Mouse (Mus musculus) liver, embryonic 16.5 days (tissue): ENCODE measurements around the gene Snrnp25. TPM values are rescaled to one million over a fixed set of nuclear protein-coding genes. Genes with fewer than 3 reads are reported as not detected.

ENCODE experiments used
- ATAC-seq: fragments of 200-750 bp; cut with Nextera tagmentation; 2 replicates; pipeline ENCODE4 v1.8.0; 2017; ENCODE audit warnings: low read depth, mild to moderate bottlenecking, moderate number of reproducible peaks, moderate library complexity
- H3K27ac ChIP-seq: fragments of 300-500 bp; sonication (generic); 2 replicates; pipeline ENCODE4 v1.5.1; 2014; ENCODE audit warnings: mild to moderate bottlenecking, low read length
- H3K27me3 ChIP-seq: fragments of 300-500 bp; sonication (generic); 2 replicates; pipeline ENCODE4 v1.6.1; 2014; ENCODE audit warnings: low read depth, low read length, mixed read lengths; ENCODE audit not compliant: control insufficient read depth, insufficient read depth
- H3K36me3 ChIP-seq: fragments of 300-500 bp; sonication (generic); 2 replicates; pipeline ENCODE4 v1.6.1; 2014; ENCODE audit warnings: mild to moderate bottlenecking; ENCODE audit not compliant: control insufficient read depth, insufficient read depth
- H3K4me1 ChIP-seq: fragments of 300-500 bp; sonication (generic); 2 replicates; pipeline ENCODE4 v1.6.1; 2014; ENCODE audit warnings: low read depth, low read length, mixed read lengths; ENCODE audit not compliant: control insufficient read depth
- H3K4me2 ChIP-seq: fragments of 300-500 bp; sonication (generic); 2 replicates; pipeline ENCODE4 v1.6.1; 2014; ENCODE audit warnings: low read depth, low read length, mixed read lengths
- H3K4me3 ChIP-seq: fragments of 300-500 bp; sonication (generic); 2 replicates; pipeline ENCODE4 v1.5.1; 2014; ENCODE audit warnings: low read depth, mild to moderate bottlenecking, low read length
- H3K9ac ChIP-seq: fragments of 300-500 bp; sonication (generic); 2 replicates; pipeline ENCODE4 v1.6.1; 2014; ENCODE audit warnings: low read depth, low read length
- H3K9me3 ChIP-seq: fragments of 300-500 bp; sonication (generic); replicated peaks from 2 replicates; pipeline ENCODE4 v1.6.1; 2016; ENCODE audit warnings: low read length; ENCODE audit not compliant: control insufficient read depth
- WGBS: fragments of 180-500 bp; shearing (Covaris S2); extraction: QIAGEN DNeasy Blood & Tissue Kit; methylation state at CpG from one replicate; pipeline ENCODE4 v1.1.7; 2014; ENCODE audit not compliant: insufficient replicate concordance; 5-methylcytosine and 5-hydroxymethylcytosine counted together
- polyA plus RNA-seq: library from polyadenylated mRNA; unstranded; fragments of >200 nt; fragmentation: Nextera tagmentation; extraction: Ambion mirVana; gene quantifications from 2 replicates; pipeline ENCODE4 v1.2.1, GENCODE M21; 2015

Gene Snrnp25
- polyA plus RNA-seq, 1 experiment from 2014 or later: 58.1 TPM

GRCm38 (mm10) chr11:32234816-32235485 lies 29.7 kb downstream of the Snrnp25 start:
- Histone ChIP-seq H3K36me3 (peaks cover 88% of the 10 kb centered on the region), H3K9ac (no peak overlapping the region), H3K4me3 (no peak overlapping the region), H3K9me3 (no peaks in the 10 kb centered on the region), H3K4me1 (peaks cover 34% of the 10 kb centered on the region), H3K27ac (peak overlapping the region; percentile 62), H3K27me3 (no peaks in the 10 kb centered on the region), H3K4me2 (no peak overlapping the region)
- 85% methylated on average over 6 of the region's 6 CpGs for WGBS
- no peak for ATAC-seq

DNA sequence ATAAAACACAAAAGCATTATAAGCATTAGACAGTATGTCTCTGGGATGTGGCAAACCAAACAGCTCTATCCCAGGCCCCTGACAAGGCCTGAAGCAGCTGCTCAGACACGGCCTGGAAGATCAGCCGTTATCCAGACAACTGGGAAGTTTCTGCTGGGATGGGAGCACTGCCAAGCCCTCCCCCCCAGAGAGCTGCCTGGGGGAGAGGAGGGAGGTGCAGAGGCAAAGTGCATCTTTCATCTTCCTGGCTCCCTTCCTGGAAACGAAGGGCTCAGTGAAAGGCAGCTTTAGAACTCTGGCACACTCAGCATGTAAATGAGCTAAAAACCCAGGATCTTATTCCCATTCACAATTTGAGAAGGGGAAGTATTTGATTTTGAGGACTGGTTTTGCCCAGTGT lies 30.4 kb downstream of the Snrnp25 start:
- Histone ChIP-seq H3K27me3 (no peaks in the 10 kb centered on the region), H3K4me1 (peaks cover 37% of the 10 kb centered on the region), H3K9me3 (no peaks in the 10 kb centered on the region), H3K36me3 (peaks cover 83% of the 10 kb centered on the region), H3K4me2 (no peak overlapping the region), H3K9ac (no peak overlapping the region), H3K27ac (0 out of 2 replicates have a peak overlapping the region, but pooled peaks have one; percentile 62), H3K4me3 (no peak overlapping the region)
- WGBS: 76% methylated on average over 3 of the region's 3 CpGs
- ATAC-seq: no peak

DNA sequence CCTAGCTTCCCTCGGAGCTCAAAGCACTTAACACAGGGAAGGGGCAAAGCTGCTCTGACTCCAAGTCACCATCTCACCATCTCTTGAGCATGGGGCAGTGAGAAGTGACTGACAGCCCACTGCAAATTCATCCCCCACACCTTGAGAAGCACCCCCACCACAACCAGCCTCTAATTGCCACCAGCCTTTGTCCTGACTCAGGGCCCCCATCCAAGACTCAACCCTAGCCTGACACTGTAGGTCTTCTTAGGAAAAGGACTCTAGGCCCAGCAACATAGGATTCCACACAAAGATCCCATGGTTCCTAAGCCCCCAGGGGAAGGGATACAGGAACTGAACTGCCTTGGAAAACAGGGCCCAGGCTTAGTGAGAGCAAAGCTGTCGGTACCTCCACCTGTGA lies 30.9 kb downstream of the Snrnp25 start:
- WGBS: 82% methylated on average over 2 of the region's 2 CpGs
- H3K27ac ChIP-seq: peak overlapping the region; percentile 99; the same call in 1 of the 2 replicates
- H3K4me1 ChIP-seq: peaks cover 41% of the 10 kb centered on the region
- peak overlapping the region; percentile 1; the same call in 1 of the 2 replicates for H3K9ac ChIP-seq
- ATAC-seq: no peak
- H3K4me3 ChIP-seq: no peak overlapping the region
- no peak overlapping the region for H3K4me2 ChIP-seq
- peaks cover 82% of the 10 kb centered on the region for H3K36me3 ChIP-seq
- no peaks in the 10 kb centered on the region for H3K27me3 ChIP-seq
- no peaks in the 10 kb centered on the region for H3K9me3 ChIP-seq

- Histone ChIP-seq H3K9me3 (no peaks in the 10 kb centered on the region), H3K27me3 (no peaks in the 10 kb centered on the region), H3K36me3 (peaks cover 75% of the 10 kb centered on the region), H3K4me1 (peaks cover 48% of the 10 kb centered on the region), H3K4me3 (no peak overlapping the region), H3K4me2 (no peak overlapping the region), H3K27ac (peak overlapping the region; percentile 99), H3K9ac (peak overlapping the region; percentile 1; the same call in 1 of the 2 replicates)
- 55% methylated on average over 9 of the region's 9 CpGs for WGBS
- no peak for ATAC-seq
Observed at GRCm38 (mm10) chr11:32236712-32237410, 31.6 kb downstream of the Snrnp25 start.

DNA sequence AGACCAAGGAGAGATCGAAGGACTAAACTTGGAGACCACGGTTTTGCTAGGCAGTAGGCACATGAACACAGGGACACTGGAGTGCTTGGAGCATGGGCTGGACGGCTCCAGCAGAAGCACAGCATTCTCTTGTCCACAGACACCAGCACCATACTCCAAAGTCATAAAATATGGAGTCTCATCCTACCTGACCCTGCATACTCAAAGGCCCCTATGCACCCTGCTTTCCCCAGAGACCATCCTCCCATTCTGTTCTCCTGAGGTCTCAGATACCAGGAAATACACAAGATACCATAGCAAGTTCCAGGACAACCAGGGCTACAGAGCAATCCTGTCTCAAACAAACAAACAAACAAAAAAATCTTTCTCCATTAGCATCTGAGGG lies 32.2 kb downstream of the Snrnp25 start:
- no peak overlapping the region for H3K4me3 ChIP-seq
- H3K27me3 ChIP-seq: no peaks in the 10 kb centered on the region
- H3K4me1 ChIP-seq: peaks cover 54% of the 10 kb centered on the region
- H3K9ac ChIP-seq: peak overlapping the region; percentile 59
- no peaks in the 10 kb centered on the region for H3K9me3 ChIP-seq
- 82% methylated on average over 3 of the region's 3 CpGs for WGBS
- H3K36me3 ChIP-seq: peaks cover 69% of the 10 kb centered on the region
- H3K27ac ChIP-seq: peak overlapping the region; percentile 99
- ATAC-seq: no peak
- no peak overlapping the region for H3K4me2 ChIP-seq

GRCm38 (mm10) chr11:32238093-32238860 lies 33.1 kb downstream of the Snrnp25 start:
- peak overlapping the region; percentile 99 for H3K27ac ChIP-seq
- H3K9me3 ChIP-seq: no peaks in the 10 kb centered on the region
- ATAC-seq: peak; percentile 56
- peak overlapping the region; percentile 59 for H3K9ac ChIP-seq
- H3K4me1 ChIP-seq: peaks cover 63% of the 10 kb centered on the region
- H3K4me3 ChIP-seq: peak overlapping the region; percentile 1; the same call in 1 of the 2 replicates
- 72% methylated on average over 5 of the region's 5 CpGs for WGBS
- H3K27me3 ChIP-seq: no peaks in the 10 kb centered on the region
- H3K36me3 ChIP-seq: peaks cover 62% of the 10 kb centered on the region
- peak overlapping the region; percentile 35 for H3K4me2 ChIP-seq

DNA sequence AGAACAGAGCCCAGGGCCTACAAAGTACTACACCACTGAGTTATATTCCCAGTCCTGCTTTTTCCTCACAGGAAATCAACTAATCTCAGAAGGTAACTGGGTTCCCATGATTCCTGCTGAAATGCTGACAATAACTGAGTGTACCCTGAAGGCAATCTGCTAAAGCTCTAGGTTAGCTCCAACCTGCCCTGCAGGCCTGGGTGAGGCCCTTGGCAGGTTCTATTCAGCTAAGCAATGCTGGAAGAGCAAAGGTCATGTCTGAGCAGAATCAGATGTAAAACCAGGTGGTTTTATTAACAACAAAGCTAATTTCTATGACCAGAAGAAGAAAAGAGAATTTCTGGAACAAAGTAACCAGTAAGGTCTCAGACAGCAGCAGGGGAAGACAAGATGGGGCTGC lies 36.2 kb downstream of the Snrnp25 start:
- no peak for ATAC-seq
- Histone ChIP-seq H3K4me3 (no peak overlapping the region), H3K9me3 (no peaks in the 10 kb centered on the region), H3K9ac (peak overlapping the region; percentile 73), H3K27ac (peak overlapping the region; percentile 99), H3K27me3 (no peaks in the 10 kb centered on the region), H3K36me3 (peaks cover 33% of the 10 kb centered on the region), H3K4me2 (no peak overlapping the region), H3K4me1 (peaks cover 88% of the 10 kb centered on the region)

GRCm38 (mm10) chr11:32242209-32242608 lies 37.0 kb downstream of the Snrnp25 start:
- Histone ChIP-seq H3K9me3 (no peaks in the 10 kb centered on the region), H3K36me3 (peaks cover 25% of the 10 kb centered on the region), H3K4me1 (peaks cover 88% of the 10 kb centered on the region), H3K27me3 (no peaks in the 10 kb centered on the region), H3K4me3 (no peak overlapping the region), H3K27ac (peak overlapping the region; percentile 99), H3K9ac (peak overlapping the region; percentile 73), H3K4me2 (peak overlapping the region; percentile 32; the same call in 1 of the 2 replicates)
- WGBS: 71% methylated on average over 3 of the region's 3 CpGs
- no peak for ATAC-seq
